Mouse (Mus musculus) testis, adult 2 months (tissue): ENCODE measurements around the gene Nars2.

ENCODE experiments used
- CTCF ChIP-seq: fragments of 200-500 bp; IDR thresholded peaks from 2 replicates; pipeline ENCODE4 v1.5.1; 2012; ENCODE audit warnings: low read depth, mild to moderate bottlenecking, inconsistent platforms, low read length, moderate library complexity; ENCODE audit not compliant: control insufficient read depth, insufficient read depth, insufficient replicate concordance
- POLR2A ChIP-seq: fragments of 200-500 bp; IDR thresholded peaks from 2 replicates; pipeline ENCODE4 v1.6.1; 2012; ENCODE audit warnings: low read depth, mild to moderate bottlenecking, inconsistent platforms, low read length, moderate library complexity; ENCODE audit not compliant: control insufficient read depth

DNA sequence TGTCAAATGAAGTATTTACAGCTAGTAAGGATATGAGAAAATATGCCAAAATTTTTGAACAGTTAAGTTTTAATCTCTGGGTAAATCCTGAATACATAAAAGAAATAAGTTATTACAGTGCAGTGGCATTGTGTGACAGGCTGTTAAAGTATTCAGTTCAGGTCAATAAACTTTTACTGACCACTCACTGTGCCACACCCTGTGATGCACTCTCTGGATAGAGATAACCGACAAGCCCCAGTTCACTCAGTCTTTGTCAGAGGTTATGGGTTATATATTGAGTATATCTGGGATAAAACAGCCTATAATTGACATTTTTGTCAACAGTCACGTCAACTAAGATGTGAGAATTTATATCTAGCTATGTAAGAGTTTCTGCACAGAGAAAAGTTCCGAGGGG, 120.2 kb downstream of the Nars2 start:
- TF ChIP-seq CTCF (no peak), POLR2A (no peak)
